Mouse (Mus musculus): Measurements from ENCODE around the gene Rftn2. TPM values are rescaled to one million over a fixed set of nuclear protein-coding genes. Genes with fewer than 3 reads are reported as not detected.

Gene Rftn2
- polyA plus RNA-seq, 1 experiment from 2014 or later = 12.2 TPM

DNA sequence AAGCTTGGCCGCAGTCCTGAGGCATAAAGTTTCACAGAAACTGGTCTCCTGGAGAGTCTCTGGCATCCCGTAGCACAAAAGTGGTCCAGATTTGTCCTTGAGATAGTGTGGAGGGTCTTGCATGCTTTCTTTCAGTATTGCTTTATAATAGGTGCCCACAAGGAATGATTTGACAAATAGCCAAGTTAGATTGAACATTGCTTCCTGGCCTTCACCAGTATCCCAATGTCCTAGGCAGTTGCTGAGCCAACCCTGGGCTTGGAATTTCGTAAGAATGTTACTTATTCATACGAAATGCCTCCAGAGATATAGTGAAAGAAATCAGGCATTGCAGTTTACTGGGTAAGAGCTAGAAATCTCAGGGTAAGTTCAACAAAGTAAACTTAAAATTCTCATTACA, 58.0 kb downstream of the Rftn2 start:
- Histone ChIP-seq H3K9ac (ENCODE audit: low read length) (no peak overlapping the region), H3K9me3 (replicated peaks; ENCODE audit: control insufficient read depth, low read length) (0 out of 2 replicates have a peak, but pooled peaks cover 5% of the 10 kb centered on the region), H3K27ac (ENCODE audit: low read depth, low read length) (no peak overlapping the region), H3K27me3 (replicated peaks; ENCODE audit: control insufficient read depth, insufficient read depth, low read length) (no peaks in the 10 kb centered on the region), H3K4me3 (ENCODE audit: low read depth, low read length) (no peak overlapping the region), H3K4me2 (ENCODE audit: low read length) (no peak overlapping the region), H3K4me1 (ENCODE audit: control insufficient read depth, insufficient read depth, low read length) (no peaks in the 10 kb centered on the region), H3K36me3 (ENCODE audit: control insufficient read depth, insufficient read depth, low read length) (no peaks in the 10 kb centered on the region)
- whole genome bisulfite sequencing = 96% methylated on average over 4 of the region's 4 CpGs
- DNase-seq (ENCODE audit: low spot score) (no peak), ATAC-seq (no peak)

DNA sequence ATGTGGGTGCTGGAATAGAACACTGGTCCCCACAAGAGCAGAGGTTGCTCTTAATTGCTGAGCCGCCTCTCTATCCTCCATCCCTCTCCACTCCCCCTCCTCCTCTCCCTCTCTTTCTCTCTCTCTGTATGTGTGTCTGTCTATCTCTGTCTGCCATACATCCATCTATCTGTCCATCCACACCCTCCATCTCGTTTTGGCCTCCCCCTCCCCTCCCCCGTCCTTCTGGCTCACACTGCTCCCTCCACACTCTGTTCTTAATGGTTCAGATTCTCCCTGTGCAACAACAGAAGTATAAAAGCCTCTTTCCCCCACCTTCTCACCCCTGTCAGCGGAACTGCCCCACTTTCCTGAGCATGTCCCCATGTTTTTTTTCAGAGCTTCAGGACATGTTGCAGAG, 59.0 kb downstream of the Rftn2 start:
- no peak overlapping the region for H3K4me3 ChIP-seq (ENCODE audit: low read depth, low read length)
- H3K4me1 ChIP-seq (ENCODE audit: control insufficient read depth, insufficient read depth, low read length) = no peaks in the 10 kb centered on the region
- ATAC-seq = no peak
- WGBS = 84% methylated on average over 4 of the region's 4 CpGs
- no peak overlapping the region for H3K4me2 ChIP-seq (ENCODE audit: low read length)
- H3K9ac ChIP-seq (ENCODE audit: low read length) = no peak overlapping the region
- 0 out of 2 replicates have a peak, but pooled peaks cover 5% of the 10 kb centered on the region for H3K9me3 ChIP-seq (replicated peaks; ENCODE audit: control insufficient read depth, low read length)
- H3K27ac ChIP-seq (ENCODE audit: low read depth, low read length) = no peak overlapping the region
- H3K27me3 ChIP-seq (replicated peaks; ENCODE audit: control insufficient read depth, insufficient read depth, low read length) = no peaks in the 10 kb centered on the region
- no peak for DNase-seq (ENCODE audit: low spot score)
- no peaks in the 10 kb centered on the region for H3K36me3 ChIP-seq (ENCODE audit: control insufficient read depth, insufficient read depth, low read length)

DNA sequence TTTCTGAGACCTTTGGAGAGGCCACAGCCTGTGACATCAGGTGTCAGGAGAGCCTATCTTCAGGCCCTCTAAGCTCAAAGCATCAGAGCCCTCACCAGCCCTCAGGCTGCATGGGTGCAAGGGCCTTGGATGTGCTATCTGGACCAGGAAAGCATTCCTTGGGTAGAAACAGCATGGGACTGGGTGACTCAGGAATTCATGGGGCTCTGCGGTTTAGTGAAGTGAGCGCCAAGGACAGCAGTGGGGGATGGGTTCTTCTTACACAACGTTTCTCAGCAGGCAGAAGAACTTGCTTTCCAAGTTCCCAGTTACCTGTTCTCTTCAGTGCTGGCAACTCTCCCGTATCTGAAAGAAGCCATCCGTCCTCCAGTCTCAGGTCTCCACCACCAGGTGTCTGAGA, 62.6 kb downstream of the Rftn2 start:
- H3K4me2 ChIP-seq (ENCODE audit: low read length) = no peak overlapping the region
- no peak overlapping the region for H3K9ac ChIP-seq (ENCODE audit: low read length)
- DNase-seq (ENCODE audit: low spot score) = no peak
- H3K36me3 ChIP-seq (ENCODE audit: control insufficient read depth, insufficient read depth, low read length) = peaks cover 3% of the 10 kb centered on the region; the same call in 1 of the 2 replicates
- no peaks in the 10 kb centered on the region for H3K4me1 ChIP-seq (ENCODE audit: control insufficient read depth, insufficient read depth, low read length)
- no peak overlapping the region for H3K4me3 ChIP-seq (ENCODE audit: low read depth, low read length)
- no peak for ATAC-seq
- WGBS = 65% methylated on average over 5 of the region's 5 CpGs
- H3K27ac ChIP-seq (ENCODE audit: low read depth, low read length) = no peak overlapping the region
- H3K9me3 ChIP-seq (replicated peaks; ENCODE audit: control insufficient read depth, low read length) = 0 out of 2 replicates have a peak, but pooled peaks cover 2% of the 10 kb centered on the region
- no peaks in the 10 kb centered on the region for H3K27me3 ChIP-seq (replicated peaks; ENCODE audit: control insufficient read depth, insufficient read depth, low read length)

DNA sequence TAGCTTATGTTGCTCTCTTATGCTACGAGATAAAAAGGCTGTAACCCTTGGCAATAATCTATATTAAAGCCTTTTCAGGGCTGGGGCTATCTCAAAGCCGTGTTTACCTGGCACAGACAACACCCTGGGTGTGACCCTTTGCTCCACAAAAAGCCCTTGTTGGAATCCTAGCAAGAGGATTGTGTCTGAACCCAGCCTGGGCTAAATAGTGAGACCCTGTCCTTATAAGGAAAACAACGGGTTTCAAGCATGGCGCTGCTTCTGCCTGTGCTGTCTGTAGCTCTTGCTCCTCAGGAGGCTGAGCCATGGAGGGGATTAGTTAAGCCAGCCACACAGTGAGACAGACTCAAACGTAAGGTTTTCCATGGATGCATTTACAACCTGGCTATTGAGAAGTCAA, 63.8 kb downstream of the Rftn2 start:
- H3K36me3 ChIP-seq (ENCODE audit: control insufficient read depth, insufficient read depth, low read length) = peaks cover 5% of the 10 kb centered on the region
- 60% methylated on average over 5 of the region's 5 CpGs for WGBS
- H3K9me3 ChIP-seq (replicated peaks; ENCODE audit: control insufficient read depth, low read length) = no peaks in the 10 kb centered on the region
- no peak overlapping the region for H3K9ac ChIP-seq (ENCODE audit: low read length)
- ATAC-seq (no peak), DNase-seq (ENCODE audit: low spot score) (no peak)
- no peak overlapping the region for H3K4me3 ChIP-seq (ENCODE audit: low read depth, low read length)
- no peak overlapping the region for H3K27ac ChIP-seq (ENCODE audit: low read depth, low read length)
- H3K27me3 ChIP-seq (replicated peaks; ENCODE audit: control insufficient read depth, insufficient read depth, low read length) = no peaks in the 10 kb centered on the region
- H3K4me2 ChIP-seq (ENCODE audit: low read length) = no peak overlapping the region
- H3K4me1 ChIP-seq (ENCODE audit: control insufficient read depth, insufficient read depth, low read length) = no peaks in the 10 kb centered on the region

DNA sequence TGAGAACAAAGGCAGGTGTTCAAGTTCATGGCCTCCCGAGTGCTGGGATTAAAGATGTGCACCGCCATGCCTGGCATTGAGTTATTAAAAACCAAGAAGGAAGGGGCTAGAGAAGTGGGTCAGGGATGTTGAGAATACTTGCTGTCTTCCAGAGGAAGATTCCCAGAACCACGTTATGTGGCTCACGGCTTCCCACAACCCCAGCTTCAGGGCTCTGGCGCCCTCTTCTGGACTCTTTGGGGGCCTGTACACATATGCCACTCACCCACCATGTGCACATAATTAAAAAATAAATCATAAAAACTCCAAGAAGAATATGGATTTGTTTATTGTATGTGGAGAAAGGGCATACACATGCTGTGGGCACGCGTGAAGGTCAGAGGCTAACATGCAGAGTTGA, 64.7 kb downstream of the Rftn2 start:
- DNase-seq (ENCODE audit: low spot score) (no peak), ATAC-seq (peak; percentile 33)
- Histone ChIP-seq H3K4me2 (ENCODE audit: low read length) (no peak overlapping the region), H3K9ac (ENCODE audit: low read length) (no peak overlapping the region), H3K27ac (ENCODE audit: low read depth, low read length) (0 out of 2 replicates have a peak overlapping the region, but pooled peaks have one; percentile 22), H3K27me3 (replicated peaks; ENCODE audit: control insufficient read depth, insufficient read depth, low read length) (no peaks in the 10 kb centered on the region), H3K4me1 (ENCODE audit: control insufficient read depth, insufficient read depth, low read length) (no peaks in the 10 kb centered on the region), H3K4me3 (ENCODE audit: low read depth, low read length) (no peak overlapping the region), H3K36me3 (ENCODE audit: control insufficient read depth, insufficient read depth, low read length) (peaks cover 14% of the 10 kb centered on the region), H3K9me3 (replicated peaks; ENCODE audit: control insufficient read depth, low read length) (no peaks in the 10 kb centered on the region)
- 63% methylated on average over 7 of the region's 7 CpGs for WGBS

DNA sequence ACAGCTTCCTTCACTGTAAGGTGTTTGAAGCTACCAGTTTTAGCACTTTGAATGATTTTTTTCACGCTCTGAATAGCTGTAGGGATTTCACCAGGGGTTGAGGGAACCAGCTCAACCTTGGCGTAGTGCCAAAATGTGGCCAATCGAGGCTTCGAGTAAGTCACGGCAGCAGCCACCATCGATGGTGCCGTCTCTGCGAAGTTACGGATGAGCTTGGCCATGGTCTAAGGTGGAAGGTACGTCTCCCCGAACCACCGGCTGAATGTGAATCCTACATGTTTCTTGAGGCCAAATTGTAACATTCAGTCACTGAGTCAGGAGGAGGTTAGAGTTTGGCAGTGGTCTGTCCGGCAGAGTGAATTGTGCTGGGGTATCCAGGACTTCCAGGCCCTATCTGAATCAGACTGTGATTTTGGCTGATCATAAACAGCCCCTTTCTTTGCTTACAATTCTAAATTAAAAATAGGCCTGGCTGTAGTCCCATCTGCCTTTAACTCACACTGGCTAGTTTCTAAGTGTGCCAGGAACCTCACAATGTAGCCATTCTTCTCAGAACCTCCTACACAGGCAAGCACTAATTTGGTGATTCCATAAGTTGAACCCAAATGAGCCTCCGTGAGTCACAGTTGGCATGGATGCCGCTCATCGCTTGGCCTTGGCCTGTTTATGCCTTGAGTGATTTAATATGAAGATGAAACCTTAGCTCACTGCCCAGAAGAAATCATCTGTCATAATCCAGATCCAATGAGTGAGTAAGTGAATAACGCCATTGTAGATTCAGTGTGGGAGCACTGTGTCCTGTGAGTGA, 65.5 kb downstream of the Rftn2 start:
- Histone ChIP-seq H3K4me3 (ENCODE audit: low read depth, low read length) (no peak overlapping the region), H3K9me3 (replicated peaks; ENCODE audit: control insufficient read depth, low read length) (no peaks in the 10 kb centered on the region), H3K36me3 (ENCODE audit: control insufficient read depth, insufficient read depth, low read length) (peaks cover 23% of the 10 kb centered on the region), H3K4me1 (ENCODE audit: control insufficient read depth, insufficient read depth, low read length) (no peaks in the 10 kb centered on the region), H3K27me3 (replicated peaks; ENCODE audit: control insufficient read depth, insufficient read depth, low read length) (no peaks in the 10 kb centered on the region), H3K9ac (ENCODE audit: low read length) (no peak overlapping the region), H3K4me2 (ENCODE audit: low read length) (no peak overlapping the region), H3K27ac (ENCODE audit: low read depth, low read length) (peak overlapping the region; percentile 70)
- DNase-seq (ENCODE audit: low spot score) (peak; percentile 80), ATAC-seq (peak; percentile 78)
- WGBS = 66% methylated on average over 17 of the region's 17 CpGs

DNA sequence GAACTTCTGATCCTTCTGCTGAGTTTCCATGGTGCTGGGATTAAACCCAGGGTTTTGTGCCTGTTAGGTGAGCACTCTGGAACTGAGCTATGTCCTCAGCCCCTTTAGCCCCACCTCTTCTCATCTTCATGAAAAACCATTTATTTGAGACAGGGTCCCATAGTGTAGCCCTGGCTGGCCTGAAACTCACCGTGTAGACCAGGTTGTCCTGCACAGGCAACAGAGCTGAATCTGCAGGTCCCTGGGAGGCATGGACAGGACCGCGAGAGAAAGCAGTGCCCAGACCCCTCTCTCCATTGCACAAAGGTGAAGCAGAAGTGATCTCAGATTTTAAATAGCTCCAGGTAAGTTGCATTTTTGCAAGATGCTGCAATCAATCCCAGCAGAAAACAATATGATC, 66.4 kb downstream of the Rftn2 start:
- Histone ChIP-seq H3K4me3 (ENCODE audit: low read depth, low read length) (no peak overlapping the region), H3K9ac (ENCODE audit: low read length) (no peak overlapping the region), H3K9me3 (replicated peaks; ENCODE audit: control insufficient read depth, low read length) (no peaks in the 10 kb centered on the region), H3K27me3 (replicated peaks; ENCODE audit: control insufficient read depth, insufficient read depth, low read length) (no peaks in the 10 kb centered on the region), H3K27ac (ENCODE audit: low read depth, low read length) (no peak overlapping the region), H3K4me2 (ENCODE audit: low read length) (no peak overlapping the region), H3K36me3 (ENCODE audit: control insufficient read depth, insufficient read depth, low read length) (peaks cover 31% of the 10 kb centered on the region), H3K4me1 (ENCODE audit: control insufficient read depth, insufficient read depth, low read length) (no peaks in the 10 kb centered on the region)
- ATAC-seq = no peak
- DNase-seq (ENCODE audit: low spot score) = no peak
- WGBS = 92% methylated on average over 3 of the region's 3 CpGs

DNA sequence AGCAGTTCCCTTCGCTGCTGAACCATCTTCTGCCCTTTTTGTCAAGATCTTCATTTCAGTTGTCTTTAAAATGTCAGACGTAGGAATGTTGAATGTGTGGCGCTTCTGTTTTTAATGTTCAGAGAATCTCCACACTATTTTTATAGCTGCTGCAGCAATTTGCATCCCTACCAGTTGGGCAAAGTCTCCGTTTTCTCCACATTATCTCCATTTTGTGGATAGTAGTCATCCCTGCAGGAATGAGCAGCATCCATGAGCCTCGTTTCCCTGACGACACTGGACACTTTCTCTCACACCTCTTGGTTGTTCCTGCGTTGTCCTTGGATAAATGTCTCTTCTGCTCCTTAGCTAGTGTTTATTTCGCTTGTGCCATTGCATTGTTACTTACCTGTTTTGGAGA, 67.8 kb downstream of the Rftn2 start:
- DNase-seq (ENCODE audit: low spot score) = no peak
- no peaks in the 10 kb centered on the region for H3K27me3 ChIP-seq (replicated peaks; ENCODE audit: control insufficient read depth, insufficient read depth, low read length)
- H3K36me3 ChIP-seq (ENCODE audit: control insufficient read depth, insufficient read depth, low read length) = peaks cover 34% of the 10 kb centered on the region
- no peaks in the 10 kb centered on the region for H3K4me1 ChIP-seq (ENCODE audit: control insufficient read depth, insufficient read depth, low read length)
- no peak overlapping the region for H3K4me2 ChIP-seq (ENCODE audit: low read length)
- H3K9me3 ChIP-seq (replicated peaks; ENCODE audit: control insufficient read depth, low read length) = no peaks in the 10 kb centered on the region
- no peak overlapping the region for H3K9ac ChIP-seq (ENCODE audit: low read length)
- no peak overlapping the region for H3K4me3 ChIP-seq (ENCODE audit: low read depth, low read length)
- WGBS = 93% methylated on average over 8 of the region's 8 CpGs
- no peak overlapping the region for H3K27ac ChIP-seq (ENCODE audit: low read depth, low read length)
- ATAC-seq = no peak

DNA sequence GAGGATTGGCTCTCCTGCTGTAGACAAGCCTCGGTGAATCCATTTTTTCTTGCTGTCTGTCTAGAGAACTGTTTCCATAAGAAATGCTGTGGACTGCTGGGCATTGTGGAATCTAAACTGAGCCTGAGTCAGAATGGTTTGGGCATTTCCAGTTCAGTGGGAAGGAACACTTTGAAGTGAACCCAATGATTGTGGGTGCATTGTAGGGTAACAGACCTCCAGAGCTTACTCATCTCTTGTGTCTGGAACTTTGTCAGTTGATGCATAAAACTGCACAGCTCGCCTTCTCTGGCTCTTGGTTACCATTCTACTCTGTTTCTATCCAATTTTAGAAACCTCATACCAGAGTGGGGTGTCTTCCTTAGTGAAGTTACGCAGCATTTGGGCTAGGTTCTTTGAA, 68.4 kb downstream of the Rftn2 start:
- no peak overlapping the region for H3K4me3 ChIP-seq (ENCODE audit: low read depth, low read length)

More for the DNA sequence above, 68.4 kb downstream of the Rftn2 start:
- Histone ChIP-seq H3K36me3 (ENCODE audit: control insufficient read depth, insufficient read depth, low read length) (peaks cover 36% of the 10 kb centered on the region), H3K9me3 (replicated peaks; ENCODE audit: control insufficient read depth, low read length) (no peaks in the 10 kb centered on the region), H3K9ac (ENCODE audit: low read length) (no peak overlapping the region), H3K4me2 (ENCODE audit: low read length) (no peak overlapping the region), H3K27ac (ENCODE audit: low read depth, low read length) (no peak overlapping the region), H3K4me1 (ENCODE audit: control insufficient read depth, insufficient read depth, low read length) (no peaks in the 10 kb centered on the region), H3K27me3 (replicated peaks; ENCODE audit: control insufficient read depth, insufficient read depth, low read length) (no peaks in the 10 kb centered on the region)
- ATAC-seq (no peak), DNase-seq (ENCODE audit: low spot score) (no peak)
- WGBS = 96% methylated on average over 3 of the region's 3 CpGs

All from forebrain, embryonic 14.5 days (tissue).